Mouse (Mus musculus) naive thymus-derived CD4-positive, alpha-beta T cell, adult 5 months (primary cell): ENCODE results near the gene Dync2h1. TPM values are rescaled to one million over a fixed set of nuclear protein-coding genes. Genes with fewer than 3 reads are reported as not detected.

Experiments
- polyA plus RNA-seq: library from polyadenylated mRNA; unstranded; fragments of 100-300 nt; shearing (Covaris generic); gene quantifications from one replicate; pipeline ENCODE4 v1.2.1, GENCODE M21; 2017

Dync2h1 gene
- 4.1 TPM for polyA plus RNA-seq

DNA sequence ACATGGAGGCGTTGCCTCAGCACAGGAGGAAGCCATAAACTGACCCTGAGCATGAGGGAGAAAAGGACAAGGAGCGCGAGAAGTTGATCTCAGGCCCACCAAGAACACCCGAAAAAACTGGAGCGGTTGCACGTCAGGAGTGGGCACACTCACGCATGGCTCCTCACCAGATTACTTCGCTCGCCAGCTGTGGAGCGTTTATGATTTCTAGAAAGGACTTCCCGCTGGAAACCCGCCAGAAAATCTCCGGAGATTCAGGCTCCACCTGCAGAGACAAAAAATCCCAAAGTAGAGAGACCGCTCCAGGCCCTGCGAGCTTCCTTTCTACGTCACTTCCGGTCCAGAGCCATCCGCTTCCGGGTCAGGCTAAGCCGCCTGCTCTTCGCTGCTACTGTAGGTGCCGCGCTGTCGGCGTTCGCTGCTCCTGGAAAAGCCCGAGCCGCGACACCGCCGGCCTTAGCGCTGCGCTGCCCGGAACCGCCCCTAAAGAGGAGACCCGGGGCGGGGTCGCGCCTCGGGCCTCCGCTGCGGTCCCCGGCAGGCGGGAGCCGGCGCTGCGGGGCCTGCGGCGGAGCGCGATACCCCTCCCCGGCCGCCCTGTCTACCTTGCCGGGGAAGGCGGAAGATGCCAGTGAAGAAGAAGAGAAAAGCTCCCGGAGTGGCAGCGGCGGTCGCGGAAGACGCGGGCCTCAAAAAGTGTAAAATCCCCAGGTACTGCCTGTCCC is at the start of gene Dync2h1, which contains the start of gene Dcun1d5:
Gene Dync2h1 (minus strand): TSS at position 275 of the 725 bp plus-strand sequence.
Gene Dcun1d5 (plus strand): TSS at position 349 of the 725 bp plus-strand sequence.

Other genes with a start within 250 kb of the Dync2h1 start
- gene Dcun1d5, start 74 bp upstream of the Dync2h1 start, polyA plus RNA-seq = 155 TPM
- gene Mmp13, start 88.1 kb upstream of the Dync2h1 start, polyA plus RNA-seq = not detected
- not detected for gene Mmp12, start 159.9 kb upstream of the Dync2h1 start, polyA plus RNA-seq
- gene Mmp1b, start 203.6 kb upstream of the Dync2h1 start, polyA plus RNA-seq = not detected